Mouse (Mus musculus) ZHBTc4 (cell line): ENCODE measurements around the gene Clcc1.

Source experiments
- DNase-seq: peaks from one replicate; pipeline ENCODE4 v3.0.0-alpha.2; 2011; ENCODE audit warnings: low read depth, low spot score

Clcc1 gene

DNA sequence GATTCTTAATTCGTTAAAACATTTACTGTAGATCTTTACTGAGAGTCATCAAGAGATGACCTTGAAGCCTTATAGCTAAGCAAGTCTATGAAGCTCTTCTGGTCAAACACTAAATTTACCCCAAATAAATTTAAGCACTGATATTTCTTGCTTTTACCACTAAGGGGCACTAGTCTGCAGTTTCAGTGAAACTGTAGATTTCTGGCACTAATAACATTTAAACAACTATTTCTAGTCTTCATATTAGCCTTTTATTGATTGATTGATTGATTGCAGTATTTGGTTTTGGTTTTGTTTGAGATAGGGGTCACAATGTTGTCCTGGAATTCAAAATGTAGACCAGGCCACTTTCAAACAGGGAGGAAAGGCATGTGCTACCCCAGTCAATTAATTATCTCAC is 47.5 kb downstream of the Clcc1 start:
- DNase-seq: no peak

DNA sequence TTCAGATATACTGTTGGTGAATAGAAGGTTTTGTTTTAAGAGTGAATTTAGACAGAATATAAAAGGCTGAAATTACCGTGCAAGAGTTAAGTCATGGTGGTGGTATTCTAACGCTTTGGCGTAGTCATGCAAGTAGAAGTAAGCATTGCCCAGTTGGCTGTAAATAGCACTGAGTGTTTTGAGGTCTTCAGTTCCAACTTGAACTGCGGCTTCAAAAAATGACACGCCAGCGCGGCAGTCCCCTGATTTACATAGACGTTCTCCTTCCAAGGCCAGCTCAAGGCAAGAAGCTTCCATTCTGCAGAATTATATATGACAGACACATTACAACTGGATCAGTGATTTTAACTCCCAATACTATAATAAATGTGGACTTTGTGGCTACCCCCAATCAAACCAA is 49.1 kb downstream of the Clcc1 start:
- no peak for DNase-seq

DNA sequence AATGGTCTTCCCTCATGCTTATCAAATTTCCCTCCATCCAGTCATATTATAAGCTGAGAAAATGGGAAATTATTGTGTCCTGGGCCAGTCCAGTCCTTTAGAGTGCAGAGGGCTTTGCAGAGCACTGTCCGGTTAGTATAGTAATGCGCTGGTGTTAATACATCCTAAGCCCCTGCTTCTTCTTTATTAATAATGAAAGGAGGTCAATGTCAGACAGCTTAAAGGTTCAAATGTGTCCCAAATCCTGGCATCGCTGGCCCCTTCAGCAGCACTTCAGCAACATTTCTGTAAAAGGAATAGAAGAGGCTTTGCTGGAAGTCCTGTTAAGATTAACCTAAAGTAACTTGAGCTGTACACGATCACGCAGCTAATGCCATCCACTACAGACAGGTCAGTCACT is 57.6 kb downstream of the Clcc1 start:
- DNase-seq: no peak

DNA sequence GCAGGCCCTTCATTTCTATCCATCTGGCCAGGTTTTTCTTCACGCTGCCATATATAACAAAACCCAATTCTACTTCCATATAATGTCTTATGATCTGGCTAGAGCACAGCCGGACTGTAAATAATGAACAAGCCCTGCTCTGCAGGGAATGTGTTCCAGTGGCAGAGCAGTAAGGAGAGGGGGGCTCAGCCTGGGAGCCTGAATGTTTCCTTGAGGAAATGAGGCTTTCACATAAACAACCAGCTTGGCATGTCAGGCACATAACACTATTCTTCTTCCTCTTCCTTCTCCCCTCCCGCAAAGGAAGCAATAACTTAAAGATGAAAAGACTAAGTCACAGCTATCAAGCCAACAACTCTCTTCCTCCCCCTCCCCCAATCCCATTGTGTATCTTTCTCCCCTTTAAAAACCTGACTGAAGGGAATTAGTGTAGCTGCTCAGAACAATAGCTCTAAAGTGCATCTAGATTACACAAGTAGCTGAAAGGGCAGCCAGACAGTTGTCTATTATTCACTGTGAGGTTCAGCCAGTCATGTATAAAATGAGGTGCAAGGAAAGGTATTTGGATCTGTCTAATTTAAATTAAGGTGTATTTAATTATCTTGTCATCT is 59.5 kb downstream of the Clcc1 start:
- peak; percentile 44 for DNase-seq

DNA sequence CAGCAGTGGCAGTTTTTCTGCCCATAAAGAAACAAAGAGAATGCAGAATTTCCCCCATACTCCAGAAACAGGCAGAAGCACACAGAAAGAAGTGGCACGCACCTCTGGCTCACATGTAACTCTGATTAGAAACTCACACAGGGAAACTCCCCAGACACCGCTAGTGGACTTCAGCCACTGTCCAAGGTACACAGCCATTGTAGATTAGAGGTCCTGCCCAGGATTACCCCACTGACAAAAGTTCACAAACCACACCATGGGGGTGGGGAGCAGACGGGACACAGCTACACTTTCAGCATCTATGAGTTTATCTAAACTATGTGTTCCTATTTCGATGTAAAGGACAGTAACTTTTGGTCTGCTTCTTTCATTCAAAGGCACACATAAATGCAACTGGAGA is 61.1 kb downstream of the Clcc1 start:
- no peak for DNase-seq

DNA sequence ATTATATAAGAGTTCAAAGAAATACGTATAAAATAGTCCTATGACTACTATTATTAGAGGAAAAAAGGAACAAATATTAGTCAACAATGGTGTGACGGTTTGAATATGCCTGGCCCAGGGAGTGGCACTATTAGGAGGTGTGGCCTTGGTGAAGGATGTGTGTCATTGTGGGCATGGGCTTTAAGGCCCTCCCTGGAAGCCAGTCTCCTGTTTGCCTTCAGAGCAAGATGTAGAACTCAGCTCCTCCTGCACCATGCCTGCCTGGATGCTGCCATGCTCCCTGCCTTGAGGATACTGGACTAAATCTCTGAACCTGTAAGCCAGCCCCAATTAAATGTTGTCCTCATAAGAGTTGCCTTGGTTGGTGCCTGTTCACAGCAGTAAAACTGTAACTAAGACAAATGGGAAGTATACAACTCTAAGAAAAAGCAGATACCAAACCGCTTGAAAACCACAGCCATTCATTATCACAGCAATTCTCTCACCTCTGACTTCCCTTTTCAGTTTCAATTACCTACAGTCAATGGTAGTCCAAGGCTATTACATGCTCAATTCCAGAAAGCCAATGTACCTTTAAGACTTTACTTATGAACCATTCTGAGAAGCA is 64.3 kb downstream of the Clcc1 start:
- DNase-seq: no peak

DNA sequence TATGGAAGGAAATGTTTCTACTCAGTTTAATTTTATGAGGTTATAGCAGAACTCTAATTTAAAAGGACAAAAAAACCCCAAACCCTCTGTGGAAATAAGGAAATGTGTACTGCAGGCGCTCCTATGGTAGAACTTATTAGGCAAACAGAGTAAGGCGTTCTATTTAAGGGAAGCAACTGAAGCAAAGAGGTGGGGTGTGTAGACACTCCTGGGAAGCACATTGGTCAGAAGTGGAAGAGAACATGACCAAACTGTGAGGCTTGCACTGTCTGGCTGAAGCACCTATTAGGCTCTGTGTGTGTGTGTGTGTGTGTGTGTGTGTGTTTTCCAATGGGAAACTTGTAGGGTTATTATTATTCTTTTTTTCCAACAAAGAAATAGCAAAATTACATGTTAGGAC is 65.6 kb downstream of the Clcc1 start:
- DNase-seq: no peak

DNA sequence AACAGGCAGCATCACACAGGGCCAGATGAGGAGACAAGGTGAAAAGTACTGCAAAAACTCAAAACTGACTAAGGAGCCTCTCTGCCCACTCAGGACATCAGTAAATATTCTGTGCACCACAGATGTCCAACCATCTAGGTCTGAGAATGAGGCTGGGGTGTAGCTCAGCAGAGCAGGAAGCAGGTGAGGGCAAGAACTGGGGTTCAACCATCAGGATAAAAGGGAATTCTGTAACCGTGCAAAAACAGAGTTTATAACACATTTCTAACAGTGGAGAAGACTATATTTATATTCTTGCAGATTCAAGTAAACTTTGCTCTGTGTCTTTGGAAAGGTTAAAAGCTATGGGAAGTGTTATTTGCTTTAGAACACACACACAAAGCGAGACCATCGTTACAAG is 66.0 kb downstream of the Clcc1 start:
- no peak for DNase-seq

DNA sequence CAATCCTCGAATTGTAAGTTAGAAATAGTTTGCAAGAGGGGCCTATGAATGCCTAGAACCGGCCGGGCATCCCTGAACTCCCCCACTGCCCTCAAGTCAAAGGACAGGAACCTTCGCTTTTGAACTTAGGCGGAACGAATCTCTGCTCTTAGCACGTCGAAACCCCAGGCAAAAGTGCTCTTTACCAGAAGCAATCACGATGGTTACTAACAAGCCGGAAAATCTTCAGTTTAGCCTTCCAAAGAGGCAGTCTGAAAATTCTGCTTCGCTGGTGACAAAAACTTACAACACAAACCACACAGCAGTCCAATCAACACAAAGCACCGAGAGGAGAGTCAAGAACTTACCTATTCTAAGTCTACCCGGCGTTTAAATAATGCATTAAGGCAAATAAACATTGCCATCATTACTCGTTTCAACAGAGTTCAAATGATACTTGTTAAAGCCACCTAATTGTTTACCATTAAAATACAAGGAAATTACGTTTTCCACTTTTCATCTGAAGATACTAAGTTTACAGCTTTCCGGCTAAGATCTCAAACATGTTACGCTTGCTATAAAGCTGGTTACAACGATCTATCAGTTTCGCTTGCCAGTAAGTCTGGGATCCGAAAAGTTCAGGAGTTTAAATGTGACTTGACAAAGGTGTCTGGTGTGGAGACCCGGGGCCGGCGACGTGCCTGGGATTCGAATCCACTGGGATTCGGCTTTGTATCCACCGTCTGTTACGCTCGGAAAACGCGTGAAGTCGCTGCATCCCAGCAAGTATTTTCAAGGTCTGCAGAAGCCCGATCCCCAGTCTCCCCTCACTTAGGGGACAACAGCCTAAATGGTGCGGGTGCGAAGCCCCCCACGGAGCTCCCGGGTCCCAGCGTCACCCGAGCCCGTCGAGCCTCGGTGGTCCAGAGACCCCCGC is 67.6 kb downstream of the Clcc1 start:
- peak; percentile 59 for DNase-seq

DNA sequence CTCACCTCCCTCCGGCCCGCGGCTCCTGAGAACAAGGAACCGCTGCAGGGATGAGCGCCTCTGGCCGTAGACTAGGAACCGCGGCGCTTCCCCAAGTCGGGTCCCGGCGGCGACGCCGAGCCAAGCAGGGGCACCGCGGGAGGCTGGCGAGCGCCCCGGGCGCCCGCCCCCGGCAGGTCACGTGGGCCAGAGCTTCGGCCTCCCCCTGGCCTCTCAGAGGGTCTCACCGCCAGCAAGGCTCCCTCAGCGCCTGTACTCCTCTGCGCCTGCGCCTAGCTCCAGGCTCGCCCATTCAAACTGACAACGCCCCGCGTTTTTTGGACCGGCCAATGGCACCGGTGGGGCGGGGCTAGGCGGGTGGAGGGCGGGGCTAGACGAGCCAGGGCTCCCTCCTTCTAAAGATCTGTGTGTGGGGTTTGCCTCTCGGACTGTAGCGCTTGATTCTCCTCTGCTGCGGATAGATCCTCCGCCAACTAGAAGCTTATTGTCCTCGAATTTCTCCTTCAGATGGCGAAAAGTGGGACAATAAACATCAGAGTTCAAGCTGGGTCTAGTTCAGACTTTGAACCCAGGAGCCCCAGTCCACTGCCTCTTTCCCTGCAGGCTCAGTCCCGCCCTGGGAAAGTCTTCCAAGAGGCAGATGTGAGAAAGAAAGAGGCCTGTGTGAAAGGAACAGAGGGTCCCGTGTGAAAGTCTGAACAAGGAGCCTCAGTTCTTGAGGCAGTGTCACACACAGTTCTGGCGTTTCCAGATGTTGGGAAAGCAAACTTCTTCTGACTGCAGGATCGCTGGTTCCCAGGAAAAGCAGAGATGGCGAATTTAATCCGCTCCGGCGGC is 68.5 kb downstream of the Clcc1 start, which contains the start of gene Gpsm2:
Gene Gpsm2 (minus strand): TSS at position 274 of the 837 bp plus-strand sequence.
- peak; percentile 99 for DNase-seq

DNA sequence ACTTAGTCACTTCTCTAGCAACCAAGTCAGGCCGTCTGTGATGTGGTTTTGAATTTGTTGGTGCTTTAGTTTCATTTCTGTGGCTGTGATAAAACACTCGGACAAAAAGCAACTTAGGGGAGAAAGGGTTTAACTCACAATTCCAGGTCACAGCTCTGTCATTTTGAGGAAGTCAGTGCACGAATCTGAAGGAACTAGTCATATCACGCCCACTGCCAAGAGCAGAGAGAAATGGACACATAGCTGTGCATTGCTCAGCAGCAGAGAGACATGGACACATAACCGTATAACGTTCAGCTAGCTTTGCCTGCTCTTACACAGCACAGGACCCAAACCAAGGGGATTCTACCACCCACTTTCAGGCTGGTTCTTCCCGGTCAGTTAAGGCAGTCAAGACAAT is 72.7 kb downstream of the Clcc1 start:
- no peak for DNase-seq

DNA sequence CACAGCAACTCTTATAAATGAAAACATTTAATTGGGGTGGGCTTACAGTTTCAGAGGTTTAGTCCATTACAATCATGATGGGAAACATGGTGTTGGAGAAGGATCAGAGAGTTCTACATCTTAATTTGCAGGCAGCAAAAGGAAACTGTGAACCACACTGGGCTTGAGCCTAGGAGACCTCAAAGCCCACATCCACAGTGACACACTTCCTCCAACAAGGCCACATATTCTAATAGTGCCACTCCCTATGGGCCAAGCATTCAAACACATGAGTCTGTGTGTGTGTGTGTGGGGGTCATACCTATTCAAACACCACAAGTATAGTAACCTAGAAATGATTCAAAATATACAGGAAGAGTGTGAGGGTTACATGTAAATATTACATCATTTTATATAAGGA is 73.6 kb downstream of the Clcc1 start:
- no peak for DNase-seq

DNA sequence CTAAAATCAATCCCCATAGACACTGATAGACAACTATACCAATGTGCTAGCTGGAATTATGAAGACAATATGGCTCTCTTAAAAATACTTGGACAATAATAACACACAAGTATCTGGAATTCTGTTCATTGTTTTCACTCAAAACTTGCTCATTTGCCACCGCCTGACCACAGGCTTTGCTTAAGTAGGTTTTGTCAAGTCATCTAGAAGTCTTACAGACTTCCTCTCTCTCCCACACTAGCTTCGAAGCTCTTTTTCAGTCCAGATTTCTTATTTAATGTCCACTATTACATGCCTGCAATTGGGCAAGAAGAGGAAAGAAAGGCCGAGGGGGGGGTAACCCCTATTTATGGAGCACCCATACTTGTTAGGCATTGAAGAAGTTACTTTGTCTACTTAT is 74.1 kb downstream of the Clcc1 start:
- DNase-seq: no peak
